Mouse (Mus musculus) right cerebral cortex, postnatal 10 days (tissue): ENCODE results near the gene Pmm1.
"Not testable (repeated sequence)": the region's sequence is repeated elsewhere in the genome, so short reads cannot be mapped to it uniquely, and the experiment has no call there.

Source experiments
- DNase-seq, 2 experiments: peaks; one replicate each; pipeline ENCODE4 v3.0.0; 2021; ENCODE audit warnings: low spot score in 2 of 2

The Pmm1 gene

DNA sequence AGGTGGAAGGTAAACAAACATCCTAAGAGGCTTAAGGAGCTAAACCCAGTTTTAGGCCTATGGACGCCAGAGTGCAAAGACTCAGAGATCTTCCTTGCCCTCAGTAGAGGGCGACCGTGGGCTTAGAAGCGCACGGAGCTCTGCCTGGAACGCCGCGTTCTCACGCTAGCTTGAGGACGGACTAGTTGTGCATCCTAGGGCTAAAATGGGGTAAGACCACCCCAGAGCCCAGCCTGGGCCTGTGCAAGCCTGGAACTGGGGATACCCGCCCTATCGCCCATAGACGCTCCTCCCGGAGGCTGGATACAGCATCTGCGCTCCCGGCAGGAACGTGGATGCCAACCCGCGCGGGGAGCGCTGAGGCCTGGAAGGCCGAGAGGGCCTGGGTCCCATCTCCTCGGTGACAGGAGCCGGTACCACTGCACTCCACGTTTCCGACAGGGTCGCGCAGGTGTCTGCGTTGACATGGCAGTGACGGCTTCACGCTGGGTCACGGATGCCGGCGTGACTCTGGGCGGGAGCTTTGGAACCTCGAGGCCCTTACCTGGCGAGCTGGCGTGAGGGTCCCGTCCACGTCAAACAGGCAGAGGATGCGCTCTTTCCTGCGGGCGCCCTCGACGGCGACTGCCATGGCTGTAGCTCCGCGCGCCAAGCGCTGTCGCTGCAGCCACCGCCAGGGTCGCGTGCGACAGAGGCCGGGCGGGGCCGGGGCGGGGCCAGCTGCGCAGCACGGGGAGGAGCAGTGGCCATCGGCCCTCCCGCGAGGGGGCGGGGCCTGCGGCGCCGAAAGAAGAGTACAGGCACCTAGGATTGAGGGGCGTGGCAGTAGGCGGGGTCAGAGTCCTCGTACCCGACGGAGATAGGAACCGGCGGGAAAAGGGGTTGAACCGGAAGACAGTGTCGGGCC is at the start of gene Pmm1:
TSS of gene Pmm1 (minus strand) at position 760 of the 907 bp plus-strand sequence.
- peak; percentile 99 for DNase-seq

DNA sequence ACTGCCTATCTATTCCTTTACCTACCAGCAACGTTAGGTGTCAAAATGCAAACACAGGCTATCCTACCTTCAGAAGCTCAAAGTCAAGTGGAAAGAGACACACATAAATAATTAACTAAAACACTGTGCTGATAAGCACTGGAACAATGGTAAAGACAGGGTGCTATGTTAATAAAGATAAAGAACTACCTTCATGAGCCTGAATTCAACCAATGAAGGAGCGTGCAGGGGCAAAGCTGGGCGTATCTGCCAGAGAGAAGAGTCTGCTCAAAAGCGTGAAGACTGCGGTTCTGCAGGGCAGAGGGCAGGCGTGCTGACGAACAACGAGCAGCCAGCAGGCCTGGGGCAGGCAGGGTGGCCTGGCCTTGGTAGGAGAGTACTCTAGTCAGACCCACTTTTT is 43.5 kb upstream of the Pmm1 start:
- DNase-seq, result no peak

- DNase-seq, result no peak
Measured at GRCm38 (mm10) chr15:81993992-81994391, 33.3 kb upstream of the Pmm1 start.

DNA sequence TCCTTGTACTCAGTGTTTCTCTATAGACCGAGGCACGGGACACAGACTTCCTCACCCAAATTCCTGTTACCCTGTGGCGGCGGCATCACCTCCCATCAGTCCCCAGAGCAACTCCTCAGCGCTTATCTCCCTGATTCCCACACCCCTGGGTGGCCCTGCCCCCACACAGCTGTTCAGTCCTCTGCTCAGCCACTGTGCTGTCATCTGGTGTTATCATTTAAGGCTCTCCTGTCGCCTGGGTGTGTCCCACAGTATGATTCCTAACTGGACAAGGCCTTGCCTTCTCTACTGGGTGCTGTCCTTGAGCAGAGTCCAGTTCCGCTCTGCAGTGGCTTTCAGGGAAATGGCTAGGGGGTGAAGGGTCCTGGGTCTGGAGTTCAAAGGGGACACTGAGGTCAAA is 29.8 kb upstream of the Pmm1 start:
- no peak for DNase-seq

GRCm38 (mm10) chr15:81989371-81990062 is 28.8 kb upstream of the Pmm1 start:
- peak; percentile 90 to 91 for DNase-seq

DNA sequence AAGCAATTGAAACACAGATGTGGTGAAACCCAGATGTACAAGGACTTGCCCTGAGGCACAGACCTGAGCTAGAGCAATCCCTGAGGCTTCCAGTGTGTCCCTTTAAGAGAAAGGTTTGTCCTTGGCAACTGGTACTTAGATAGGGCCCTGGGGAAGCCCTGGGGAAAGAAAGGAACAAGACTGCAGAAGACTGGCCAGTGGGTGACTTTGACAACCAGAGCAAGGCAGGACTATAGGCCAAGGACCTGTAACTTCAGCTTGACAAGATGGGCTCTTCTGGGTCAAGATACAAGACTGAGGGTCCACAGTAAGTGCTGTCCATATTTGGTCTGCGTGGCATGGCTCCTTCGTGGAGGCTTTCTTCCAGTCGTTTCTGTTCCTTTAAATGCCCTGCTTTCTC is 26.9 kb upstream of the Pmm1 start, which contains the start of gene Xrcc6:
TSS of gene Xrcc6 (plus strand) at position 190 of the 400 bp plus-strand sequence.
- no peak for DNase-seq

DNA sequence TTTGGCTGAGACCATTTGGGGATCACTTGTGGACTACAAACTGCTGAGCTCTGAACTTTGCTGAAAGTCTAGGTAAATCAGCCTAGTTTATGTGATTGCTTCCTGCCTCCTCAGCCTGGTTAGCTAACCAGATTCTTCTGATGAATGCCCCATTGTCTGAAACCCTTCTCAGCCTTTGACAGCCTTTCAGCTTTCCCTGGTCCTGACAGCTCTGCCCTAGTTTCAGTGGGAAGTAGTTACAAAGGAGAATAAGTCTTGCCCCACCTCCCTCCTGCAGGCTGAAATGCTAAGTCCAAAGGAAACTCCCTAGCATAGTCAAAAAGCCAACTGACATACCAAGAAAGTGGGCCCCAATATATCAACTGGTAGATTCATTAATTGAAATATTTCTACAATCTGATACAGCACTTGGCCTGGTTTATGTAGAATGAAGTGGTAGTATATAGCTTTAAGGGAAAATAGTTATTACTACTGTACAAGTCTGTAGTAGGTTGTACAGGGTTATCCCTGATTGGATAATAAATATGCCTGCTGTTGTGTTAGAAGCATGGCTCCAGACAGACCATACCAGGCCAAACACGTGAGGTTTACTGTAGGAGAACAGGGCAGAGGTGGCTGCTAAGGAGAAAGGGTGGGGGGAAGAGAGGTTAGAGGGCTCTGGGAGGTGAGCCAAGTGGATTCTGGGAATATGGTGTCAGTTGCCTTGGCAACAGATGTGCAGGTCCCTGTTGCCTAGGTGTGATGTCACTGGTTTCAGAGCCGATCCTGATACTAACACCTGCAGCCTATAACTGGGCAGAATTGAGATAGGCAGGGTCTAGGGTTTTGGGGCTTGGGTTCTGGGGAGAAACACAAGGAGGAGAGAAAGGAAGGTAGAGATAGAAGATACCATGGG is 24.8 kb upstream of the Pmm1 start:
- peak in 1 of 2 experiments; percentile 42 for DNase-seq

DNA sequence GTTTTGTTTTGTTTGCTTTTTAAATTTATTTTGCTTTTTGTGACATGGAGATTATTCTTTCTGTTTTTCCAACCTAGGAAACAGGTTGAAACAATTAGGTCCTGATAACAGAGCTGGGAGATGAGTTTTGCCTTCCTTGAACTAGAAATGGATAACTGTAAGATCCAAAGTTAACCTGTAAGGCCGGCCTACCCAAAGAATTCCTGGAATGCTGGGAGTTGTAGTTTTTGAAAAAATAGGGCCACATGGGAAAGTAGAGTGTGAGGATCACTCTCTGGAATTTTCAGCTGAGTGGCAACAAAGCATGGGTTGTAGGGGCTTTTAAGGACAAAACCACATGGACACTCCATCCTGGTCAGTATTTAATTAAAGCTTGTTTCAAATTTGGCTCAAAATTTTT is 21.4 kb upstream of the Pmm1 start:
- DNase-seq, result no peak

GRCm38 (mm10) chr15:81980321-81980720 is 19.6 kb upstream of the Pmm1 start, which contains the start of gene 1700029P11Rik:
TSS of gene 1700029P11Rik (plus strand) at chr15:81980540.
- DNase-seq, result no peak

DNA sequence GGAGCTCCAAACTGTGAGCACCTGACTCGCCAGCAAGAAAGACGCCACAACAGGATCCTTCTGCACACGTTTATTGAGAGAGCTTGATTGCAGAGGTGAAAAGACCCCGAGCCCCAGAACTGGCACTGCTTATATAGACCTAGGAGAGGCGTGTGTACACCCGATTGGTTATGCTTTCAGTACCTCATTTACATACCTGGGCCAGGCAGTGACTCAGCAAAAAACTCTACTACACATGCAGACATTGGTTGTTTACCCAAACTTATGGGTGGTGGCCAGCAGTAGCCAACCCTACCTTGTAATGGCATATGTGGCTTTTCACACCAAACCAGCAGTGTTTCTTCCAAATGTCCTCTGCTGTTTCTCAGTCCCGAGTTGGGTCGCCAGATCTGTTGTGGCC is 14.4 kb upstream of the Pmm1 start:
- not testable (repeated sequence) for DNase-seq

DNA sequence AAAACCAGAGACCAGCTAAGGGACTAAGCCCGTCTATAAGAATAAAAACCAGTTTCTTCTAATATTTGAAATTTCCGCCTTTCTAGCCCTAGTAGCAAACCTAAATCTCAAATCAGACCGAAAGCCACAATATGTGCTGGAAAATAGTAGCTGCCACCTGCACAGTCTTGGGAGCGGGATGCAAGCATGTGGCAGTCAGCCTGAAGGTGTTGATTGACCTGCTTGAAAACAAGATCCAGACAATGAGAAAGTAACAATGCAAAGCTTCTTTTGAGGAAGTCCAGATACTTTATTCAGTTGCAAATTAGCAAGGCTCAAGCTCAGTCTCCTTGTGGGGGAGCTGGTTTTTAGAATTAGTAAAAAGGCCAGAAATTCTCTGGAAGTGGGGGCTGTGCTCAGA is 9.8 kb upstream of the Pmm1 start:
- DNase-seq, result not testable (repeated sequence)

GRCm38 (mm10) chr15:81969635-81970034 is 8.9 kb upstream of the Pmm1 start:
- DNase-seq, result not testable (repeated sequence)

GRCm38 (mm10) chr15:81969173-81969572 is 8.4 kb upstream of the Pmm1 start:
- DNase-seq, result no peak

GRCm38 (mm10) chr15:81968447-81968846 is 7.7 kb upstream of the Pmm1 start:
- DNase-seq, result peak in 1 of 2 experiments; percentile 18

DNA sequence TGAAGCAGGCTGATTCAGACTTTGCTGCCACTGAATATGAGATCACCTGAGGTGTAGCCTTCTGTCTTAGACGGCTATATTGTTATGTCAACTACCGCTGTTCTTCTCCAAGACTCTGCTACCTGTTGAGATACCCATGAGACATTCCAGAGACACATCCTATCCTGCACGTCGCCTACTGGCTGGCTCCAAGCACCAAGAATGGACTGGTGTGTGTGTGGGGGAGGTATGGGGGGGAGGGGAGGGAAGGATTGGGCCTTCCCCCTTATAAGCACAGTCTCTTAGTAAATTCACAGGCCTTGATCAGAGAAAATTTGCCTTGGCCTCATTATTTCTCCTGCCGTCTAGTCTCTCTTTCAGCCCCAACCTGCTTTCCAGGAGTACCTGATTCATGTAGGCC is 7.1 kb upstream of the Pmm1 start:
- DNase-seq, result no peak

- no peak for DNase-seq
Measured at GRCm38 (mm10) chr15:81966062-81966829, 5.5 kb upstream of the Pmm1 start.

DNA sequence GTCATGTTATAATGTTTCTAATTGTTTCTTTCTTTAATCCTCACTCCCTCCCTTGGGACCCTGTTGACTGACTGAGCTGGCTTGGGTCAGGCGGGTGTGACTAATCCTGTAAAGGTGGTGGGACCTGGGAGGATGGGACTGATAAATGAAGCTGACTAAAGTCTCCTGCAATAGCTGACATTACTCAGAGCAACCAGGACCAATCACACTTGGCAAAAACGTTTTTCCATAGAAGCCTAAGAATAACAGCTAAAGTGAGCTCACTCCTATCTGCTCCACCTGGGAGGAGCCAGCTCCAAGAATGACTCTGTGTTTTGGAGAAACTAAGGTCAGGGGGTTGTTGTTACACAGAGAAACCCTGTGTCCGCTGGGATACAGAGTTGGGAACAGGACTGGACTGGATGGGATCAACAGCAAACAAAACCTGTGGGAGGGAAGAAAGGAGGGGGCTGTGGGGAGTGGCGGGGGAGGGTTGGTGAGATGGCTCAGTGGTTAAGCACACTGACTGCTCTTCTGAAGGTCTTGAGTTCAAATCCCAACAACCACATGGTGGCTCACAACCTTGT is 4.3 kb upstream of the Pmm1 start:
- DNase-seq, result no peak

GRCm38 (mm10) chr15:81964262-81964661 is 3.5 kb upstream of the Pmm1 start:
- no peak for DNase-seq

GRCm38 (mm10) chr15:81961078-81961451 is 335 bp upstream of the Pmm1 start:
- DNase-seq, result no peak

DNA sequence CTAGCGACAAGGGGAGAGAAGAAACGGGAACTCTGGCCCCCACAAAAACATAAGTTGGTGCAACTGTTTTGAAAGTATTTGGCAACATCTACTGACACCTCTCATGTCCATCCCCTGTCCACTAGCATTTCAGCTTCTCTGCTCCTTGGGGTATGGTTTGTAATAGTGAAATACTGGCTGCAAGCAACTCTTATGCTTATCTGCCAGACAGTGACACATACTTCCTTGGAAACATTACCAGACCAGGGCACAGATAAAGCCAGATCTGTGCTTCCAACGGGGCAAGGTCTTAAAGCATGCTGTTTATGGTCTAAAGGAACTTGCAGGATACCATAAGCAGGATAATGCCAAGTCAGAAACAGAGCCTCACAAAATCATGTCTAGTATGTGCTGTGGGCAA is 1.8 kb downstream of the Pmm1 start:
- DNase-seq, result no peak

DNA sequence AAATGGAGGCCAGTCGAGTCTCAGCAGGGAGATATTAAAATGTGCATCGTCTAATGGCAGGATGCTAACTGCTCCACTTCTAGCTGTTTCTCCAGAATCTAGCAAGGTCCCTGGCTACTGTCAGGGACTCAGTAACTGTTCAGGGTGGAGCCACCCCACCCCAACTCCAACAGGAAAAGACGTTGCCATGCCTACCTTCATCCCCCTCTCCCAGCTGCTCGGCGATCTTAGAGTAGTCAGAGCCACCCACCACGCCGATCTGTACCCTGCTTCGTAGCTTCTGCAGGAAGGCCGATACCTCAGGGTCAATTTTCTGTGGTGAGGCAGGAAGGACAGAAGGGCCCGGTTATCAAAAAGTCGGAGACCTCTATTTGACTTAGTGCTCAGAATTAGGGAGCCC is 3.1 kb downstream of the Pmm1 start:
- peak; percentile 37 to 47 for DNase-seq
